Mouse (Mus musculus) heart, embryonic 11.5 days (tissue): ENCODE measurements at regions not wholly inside any gene's neighbourhood (a gene's known extent, or its start where the extent isn't known, plus 50 kb on each side); places are given as distances from the start of the nearest gene placed in this dataset.

Experiments
- ATAC-seq: fragments of 200-750 bp; cut with Nextera tagmentation; replicated peaks from 2 replicates; pipeline ENCODE4 v1.8.0; 2017; ENCODE audit warnings: moderate library complexity; ENCODE audit not compliant: insufficient number of reproducible peaks, low FRiP score, low TSS enrichment
- H3K27ac ChIP-seq: fragments of 300-500 bp; sonication (generic); 2 replicates; pipeline ENCODE4 v1.5.1; 2014; ENCODE audit warnings: mild to moderate bottlenecking, low read depth, low read length
- H3K27me3 ChIP-seq: fragments of 300-500 bp; sonication (generic); 2 replicates; pipeline ENCODE4 v1.6.1; 2014; ENCODE audit warnings: mild to moderate bottlenecking, low read length, mixed read lengths; ENCODE audit not compliant: control insufficient read depth, insufficient read depth
- H3K36me3 ChIP-seq: fragments of 300-500 bp; sonication (generic); 2 replicates; pipeline ENCODE4 v1.6.1; 2014; ENCODE audit warnings: mild to moderate bottlenecking, low read length, moderate library complexity, mixed read lengths; ENCODE audit not compliant: control insufficient read depth, insufficient read depth
- H3K4me1 ChIP-seq: fragments of 300-500 bp; sonication (generic); 2 replicates; pipeline ENCODE4 v1.6.1; 2014; ENCODE audit warnings: low read length; ENCODE audit not compliant: control insufficient read depth, insufficient read depth
- H3K4me2 ChIP-seq: fragments of 300-500 bp; sonication (generic); 2 replicates; pipeline ENCODE4 v1.6.1; 2014; ENCODE audit warnings: mild to moderate bottlenecking, moderate library complexity
- H3K4me3 ChIP-seq: fragments of 300-500 bp; sonication (generic); 2 replicates; pipeline ENCODE4 v1.5.1; 2014; ENCODE audit warnings: low read depth, low read length
- H3K9ac ChIP-seq: fragments of 300-500 bp; sonication (generic); 2 replicates; pipeline ENCODE4 v1.6.1; 2014; ENCODE audit warnings: mild to moderate bottlenecking, low read depth, low read length, moderate library complexity
- H3K9me3 ChIP-seq: fragments of 300-500 bp; sonication (generic); replicated peaks from 2 replicates; pipeline ENCODE4 v1.6.1; 2016; ENCODE audit warnings: low read length; ENCODE audit not compliant: control insufficient read depth
- WGBS: fragments of 180-500 bp; shearing (Covaris S2); extraction: QIAGEN DNeasy Blood & Tissue Kit; methylation state at CpG from one replicate; pipeline ENCODE4 v1.1.7; 2014; ENCODE audit not compliant: insufficient replicate concordance; 5-methylcytosine and 5-hydroxymethylcytosine counted together

GRCm38 (mm10) chr9:41526126-41526525, 364.6 kb upstream of the Ubash3b start:
- 64% methylated on average over 8 of the region's 8 CpGs for WGBS
- H3K4me3 ChIP-seq: no peak overlapping the region
- no peak overlapping the region for H3K9ac ChIP-seq
- H3K9me3 ChIP-seq: no peaks in the 10 kb centered on the region
- H3K36me3 ChIP-seq: no peaks in the 10 kb centered on the region
- H3K27ac ChIP-seq: no peak overlapping the region
- peaks cover 6% of the 10 kb centered on the region; the same call in 1 of the 2 replicates for H3K4me1 ChIP-seq
- no peak for ATAC-seq
- no peak overlapping the region for H3K4me2 ChIP-seq
- no peaks in the 10 kb centered on the region for H3K27me3 ChIP-seq

GRCm38 (mm10) chr9:41525534-41525933, 364.0 kb upstream of the Ubash3b start:
- Histone ChIP-seq H3K4me2 (no peak overlapping the region), H3K4me1 (peaks cover 6% of the 10 kb centered on the region; the same call in 1 of the 2 replicates), H3K36me3 (no peaks in the 10 kb centered on the region), H3K9ac (no peak overlapping the region), H3K27ac (no peak overlapping the region), H3K27me3 (no peaks in the 10 kb centered on the region), H3K4me3 (no peak overlapping the region), H3K9me3 (no peaks in the 10 kb centered on the region)
- WGBS: 43% methylated on average over 1 of the region's 1 CpGs
- ATAC-seq: no peak

- Histone ChIP-seq H3K36me3 (no peaks in the 10 kb centered on the region), H3K27me3 (no peaks in the 10 kb centered on the region), H3K9me3 (no peaks in the 10 kb centered on the region), H3K9ac (no peak overlapping the region), H3K27ac (0 out of 2 replicates have a peak overlapping the region, but pooled peaks have one; percentile 10), H3K4me1 (peaks cover 6% of the 10 kb centered on the region; the same call in 1 of the 2 replicates), H3K4me3 (no peak overlapping the region), H3K4me2 (no peak overlapping the region)
- no peak for ATAC-seq
- 75% methylated on average over 7 of the region's 7 CpGs for WGBS
Measured at GRCm38 (mm10) chr9:41524591-41524990, 363.1 kb upstream of the Ubash3b start.

DNA sequence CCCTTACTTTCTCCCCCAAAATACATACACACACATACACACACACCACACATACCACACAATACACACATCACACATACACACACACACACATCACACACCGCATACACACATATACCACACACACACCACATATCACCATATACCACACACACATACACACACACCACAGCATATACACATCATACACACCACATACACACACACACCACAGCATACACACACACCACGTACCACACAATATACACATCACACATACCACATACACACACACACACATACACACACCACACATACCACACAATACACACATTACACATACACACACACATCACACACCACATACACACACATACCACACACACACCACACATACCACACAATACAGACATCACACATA, 362.5 kb upstream of the Ubash3b start:
- H3K9me3 ChIP-seq: no peaks in the 10 kb centered on the region
- no peak overlapping the region for H3K4me3 ChIP-seq
- ATAC-seq: no peak
- H3K4me1 ChIP-seq: peaks cover 6% of the 10 kb centered on the region; the same call in 1 of the 2 replicates
- 96% methylated on average over 2 of the region's 2 CpGs for WGBS
- H3K9ac ChIP-seq: no peak overlapping the region
- H3K27me3 ChIP-seq: no peaks in the 10 kb centered on the region
- H3K27ac ChIP-seq: peak overlapping the region; percentile 15; the same call in 1 of the 2 replicates
- no peak overlapping the region for H3K4me2 ChIP-seq
- H3K36me3 ChIP-seq: no peaks in the 10 kb centered on the region

DNA sequence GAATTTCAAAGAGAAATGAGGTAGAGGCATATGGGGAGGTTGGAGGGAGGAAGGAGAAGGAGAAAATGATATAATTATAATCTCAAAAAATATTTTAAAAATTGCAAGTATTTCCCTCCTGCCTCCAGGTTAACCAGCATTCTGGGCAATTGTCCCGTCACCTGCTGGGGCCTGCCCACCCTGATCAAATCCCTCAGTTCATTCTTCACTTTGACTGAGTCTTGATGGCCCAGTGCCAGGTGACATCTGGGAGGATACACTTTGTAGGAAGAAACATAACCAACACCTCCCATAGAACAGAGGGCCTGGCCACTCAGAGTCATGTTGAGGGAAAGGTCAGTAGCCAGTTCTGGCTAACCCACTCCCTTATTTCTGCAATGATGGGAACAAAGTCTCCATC, 360.8 kb upstream of the Ubash3b start:
- Histone ChIP-seq H3K4me2 (no peak overlapping the region), H3K9me3 (no peaks in the 10 kb centered on the region), H3K9ac (no peak overlapping the region), H3K36me3 (no peaks in the 10 kb centered on the region), H3K4me1 (peaks cover 6% of the 10 kb centered on the region; the same call in 1 of the 2 replicates), H3K4me3 (no peak overlapping the region), H3K27me3 (no peaks in the 10 kb centered on the region), H3K27ac (no peak overlapping the region)
- no peak for ATAC-seq
- 70% methylated on average over 1 of the region's 1 CpGs for WGBS

DNA sequence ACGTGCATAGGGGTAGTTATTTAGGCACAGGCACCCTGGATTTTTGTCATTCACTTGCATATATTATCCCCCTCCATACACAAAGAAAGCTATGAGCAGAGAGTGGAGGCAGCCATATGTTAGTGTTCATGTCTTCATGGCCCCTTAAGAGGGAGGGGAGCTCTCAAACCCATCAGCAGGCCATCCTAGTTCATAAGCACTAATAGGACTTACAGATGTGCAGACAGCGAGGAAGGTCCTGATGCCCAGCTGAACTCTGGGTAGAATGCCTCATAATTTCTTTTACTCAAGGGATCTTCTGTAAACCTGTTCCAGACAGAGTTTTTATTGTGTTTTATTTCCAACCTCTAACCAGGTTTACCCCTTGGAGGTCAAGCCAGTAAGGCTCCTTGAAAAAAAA, 356.3 kb upstream of the Ubash3b start:
- 80% methylated on average over 2 of the region's 2 CpGs for WGBS
- no peaks in the 10 kb centered on the region for H3K4me1 ChIP-seq
- no peak for ATAC-seq

DNA sequence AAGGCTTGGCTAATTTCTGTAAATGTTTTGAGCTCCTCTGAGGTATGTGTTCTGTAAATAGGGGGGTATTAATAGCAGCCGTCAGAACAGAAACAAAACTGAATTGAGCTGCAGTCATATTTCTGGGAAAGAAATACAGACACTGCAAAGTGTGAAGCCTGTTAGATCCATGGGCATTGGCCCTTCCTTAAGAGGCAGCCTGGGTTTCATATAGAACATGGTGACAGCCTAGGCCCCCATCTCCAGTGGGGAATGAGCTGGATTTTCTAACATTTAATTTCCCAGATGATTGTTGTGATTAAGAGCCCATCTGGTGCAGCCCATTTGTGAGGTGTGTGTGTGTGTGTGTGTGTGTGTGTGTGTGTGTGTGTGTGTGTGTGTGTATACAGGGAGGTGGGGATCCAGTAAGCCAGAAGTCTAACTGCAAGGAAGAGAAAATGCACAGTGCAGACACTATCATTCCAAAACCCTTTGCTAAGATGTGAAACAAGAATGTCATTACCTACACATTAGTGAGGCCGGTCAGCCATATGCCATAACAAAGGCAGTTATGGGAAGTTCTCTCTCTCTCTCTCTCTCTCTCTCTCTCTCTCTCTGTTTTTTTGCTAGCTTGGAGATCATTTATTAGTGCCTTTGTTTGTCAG, 355.7 kb upstream of the Ubash3b start:
- ATAC-seq: no peak
- no peaks in the 10 kb centered on the region for H3K9me3 ChIP-seq
- H3K9ac ChIP-seq: no peak overlapping the region
- H3K4me3 ChIP-seq: no peak overlapping the region
- no peak overlapping the region for H3K27ac ChIP-seq
- no peaks in the 10 kb centered on the region for H3K27me3 ChIP-seq
- no peak overlapping the region for H3K4me2 ChIP-seq
- no peaks in the 10 kb centered on the region for H3K36me3 ChIP-seq
- 72% methylated on average over 2 of the region's 2 CpGs for WGBS
- no peaks in the 10 kb centered on the region for H3K4me1 ChIP-seq

More for the DNA sequence above, 356.3 kb upstream of the Ubash3b start:
- Histone ChIP-seq H3K36me3 (no peaks in the 10 kb centered on the region), H3K27ac (no peak overlapping the region), H3K4me3 (no peak overlapping the region), H3K9ac (no peak overlapping the region), H3K4me2 (no peak overlapping the region), H3K9me3 (no peaks in the 10 kb centered on the region), H3K27me3 (no peaks in the 10 kb centered on the region)

DNA sequence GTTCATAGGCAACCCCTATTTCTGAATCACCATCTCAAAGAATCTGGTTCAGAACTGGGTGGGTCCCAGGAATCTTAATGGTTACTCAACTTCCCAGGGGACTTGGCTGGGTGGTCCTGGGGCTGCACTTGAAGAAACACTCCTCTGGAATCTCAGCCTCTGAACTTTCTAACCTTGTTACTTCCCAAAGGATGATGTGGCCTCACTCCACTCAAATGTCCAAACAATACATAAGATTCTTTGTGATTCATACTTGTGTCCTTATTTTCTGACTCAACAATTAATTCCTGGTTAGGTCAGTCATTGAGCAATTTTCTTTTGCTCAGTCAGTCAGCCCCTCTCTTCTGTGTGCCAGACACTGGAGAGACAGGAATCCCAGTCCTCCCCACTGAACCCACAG, 353.7 kb upstream of the Ubash3b start:
- Histone ChIP-seq H3K9ac (no peak overlapping the region), H3K27me3 (no peaks in the 10 kb centered on the region), H3K4me2 (no peak overlapping the region), H3K27ac (no peak overlapping the region), H3K4me1 (no peaks in the 10 kb centered on the region), H3K36me3 (no peaks in the 10 kb centered on the region), H3K9me3 (no peaks in the 10 kb centered on the region), H3K4me3 (no peak overlapping the region)
- no peak for ATAC-seq

- Histone ChIP-seq H3K36me3 (no peaks in the 10 kb centered on the region), H3K27ac (no peak overlapping the region), H3K4me1 (no peaks in the 10 kb centered on the region), H3K4me2 (no peak overlapping the region), H3K9me3 (no peaks in the 10 kb centered on the region), H3K9ac (no peak overlapping the region), H3K27me3 (no peaks in the 10 kb centered on the region), H3K4me3 (no peak overlapping the region)
- 23% methylated on average over 1 of the region's 1 CpGs for WGBS
- ATAC-seq: no peak
Measured at GRCm38 (mm10) chr9:41513701-41514100, 352.2 kb upstream of the Ubash3b start.
